Mouse (Mus musculus): ENCODE measurements around the gene Wbp1l. TPM values are rescaled to one million over a fixed set of nuclear protein-coding genes. Genes with fewer than 3 reads are reported as not detected.

The Wbp1l gene
- polyA plus RNA-seq, 1 experiment = 24.5 TPM

DNA sequence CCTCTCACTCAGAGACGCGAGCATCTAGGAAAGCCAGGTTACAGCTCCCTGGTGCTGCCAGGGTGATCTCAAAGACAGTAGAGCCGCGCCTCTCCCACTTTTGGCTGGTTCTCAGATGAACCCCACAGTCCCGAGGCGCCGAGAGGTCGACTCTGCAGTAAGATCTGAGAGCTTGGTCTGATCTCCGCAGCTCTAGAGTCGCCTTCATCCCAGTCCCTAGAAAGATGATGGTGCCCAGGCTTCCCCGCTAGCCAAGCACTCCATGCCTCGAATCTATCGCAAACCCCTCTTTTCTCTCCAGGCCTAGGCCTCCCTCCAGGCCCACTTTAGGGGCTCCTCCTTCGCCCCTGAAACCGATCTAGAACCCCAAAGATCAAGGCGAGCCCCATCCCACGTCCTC lies 26.3 kb upstream of the Wbp1l start:
- no peaks in the 10 kb centered on the region for H3K36me3 ChIP-seq (ENCODE audit: control insufficient read depth, insufficient read depth, low read length, poor library complexity, severe bottlenecking)
- H3K4me3 ChIP-seq (ENCODE audit: low read depth, low read length) = peak overlapping the region; percentile 82
- H3K4me1 ChIP-seq (ENCODE audit: control insufficient read depth, insufficient read depth, low read length) = no peaks in the 10 kb centered on the region
- no peak overlapping the region for H3K27ac ChIP-seq (ENCODE audit: insufficient read depth, low read length)
- no peaks in the 10 kb centered on the region for H3K27me3 ChIP-seq (ENCODE audit: control insufficient read depth, insufficient read depth, low read length, poor library complexity, severe bottlenecking)
- no peak for TF ChIP-seq POLR2A (IDR thresholded peaks at IDR 0.05; ENCODE audit: insufficient read depth, low read length)
- no peak for TF ChIP-seq CTCF (IDR thresholded peaks at IDR 0.05; ENCODE audit: low read depth, low read length)
- TF ChIP-seq EP300 (IDR thresholded peaks at IDR 0.05; ENCODE audit: insufficient read depth, low read depth, low read length) = no peak
- peak overlapping the region; percentile 63 for H3K9ac ChIP-seq (ENCODE audit: low read depth, poor library complexity, severe bottlenecking)
- H3K9me3 ChIP-seq (replicated peaks; ENCODE audit: control insufficient read depth, insufficient read depth, low read length, poor library complexity, severe bottlenecking) = no peaks in the 10 kb centered on the region

DNA sequence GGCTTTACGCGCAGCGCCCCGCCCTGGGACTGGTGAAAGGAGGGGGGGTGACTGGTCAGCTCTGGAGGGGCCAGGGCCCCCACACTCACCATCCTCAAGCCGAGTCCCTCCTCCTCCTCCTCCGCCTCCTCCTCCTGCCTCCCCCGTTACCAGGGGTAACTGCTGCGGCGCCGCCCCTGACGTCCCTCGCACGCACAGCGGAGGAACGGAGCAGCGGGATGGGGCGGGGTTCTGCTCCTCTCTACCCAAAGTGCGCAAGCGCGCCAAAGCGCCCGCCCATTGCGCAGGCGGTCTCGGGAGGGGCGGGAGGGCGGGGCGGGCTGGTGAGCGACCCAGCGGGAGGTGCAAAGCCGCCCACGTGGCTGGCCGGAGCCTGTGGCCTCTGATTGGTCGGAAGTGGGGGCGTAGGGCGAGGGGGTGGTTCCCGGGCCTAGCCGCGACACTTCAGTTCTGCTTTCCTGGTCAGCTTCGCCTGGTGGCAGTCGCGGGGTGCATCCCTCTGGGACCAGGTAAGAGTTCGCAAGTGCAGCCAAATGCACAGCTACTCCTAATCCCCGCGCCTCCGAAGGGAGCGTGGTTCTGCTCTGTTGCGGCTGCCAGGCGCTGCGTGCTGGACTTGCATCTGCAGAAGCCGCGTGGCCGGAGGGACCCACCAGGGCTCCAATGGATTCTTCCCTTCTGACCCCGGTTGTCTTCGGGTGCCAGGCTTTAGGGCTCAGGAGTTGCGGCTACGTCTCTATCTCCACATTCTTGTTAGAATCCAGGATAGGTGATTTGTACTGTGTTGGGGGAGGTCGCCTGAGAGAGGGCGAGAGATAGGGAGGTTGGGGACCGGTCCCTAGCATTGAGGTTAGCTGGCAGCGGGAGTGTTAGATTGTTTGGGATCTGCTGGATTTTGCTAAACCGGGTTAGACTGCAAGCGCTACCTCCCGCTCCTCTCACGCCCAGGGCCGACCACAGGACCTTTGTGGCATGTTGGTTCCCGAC lies 25.6 kb upstream of the Wbp1l start, which contains the start of the genes Arl3 and Sfxn2:
Gene Arl3, minus strand, starts transcription at position 248 of the 987 bp plus-strand sequence.
Gene Sfxn2, plus strand, starts transcription at position 415 of the 987 bp plus-strand sequence.
- peak within 1 kb of the TSS; percentile 78 for H3K9ac ChIP-seq (ENCODE audit: low read depth, poor library complexity, severe bottlenecking)

DNA sequence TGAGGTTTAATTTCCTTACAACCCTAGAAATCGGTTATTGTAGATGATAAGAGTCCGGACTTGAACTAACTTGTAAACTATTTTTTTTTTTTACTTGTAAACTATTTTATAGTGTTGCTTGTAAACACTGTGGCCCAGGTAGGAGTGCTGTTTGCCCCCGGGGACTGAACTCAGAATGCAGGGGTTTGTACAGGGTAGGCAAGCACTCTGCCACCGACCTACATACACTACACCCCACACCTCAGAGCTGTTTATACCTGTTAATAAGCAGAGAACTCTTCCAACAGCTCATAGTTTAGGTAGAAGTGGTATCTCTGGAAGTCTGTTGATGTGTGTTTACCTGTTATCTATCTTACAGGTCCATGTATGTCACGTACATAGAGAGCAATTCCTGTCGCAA lies 24.9 kb upstream of the Wbp1l start:
- TF ChIP-seq EP300 (IDR thresholded peaks at IDR 0.05; ENCODE audit: insufficient read depth, low read depth, low read length) = no peak
- TF ChIP-seq CTCF (IDR thresholded peaks at IDR 0.05; ENCODE audit: low read depth, low read length) = no peak
- TF ChIP-seq POLR2A (IDR thresholded peaks at IDR 0.05; ENCODE audit: insufficient read depth, low read length) = no peak
- H3K9me3 ChIP-seq (replicated peaks; ENCODE audit: control insufficient read depth, insufficient read depth, low read length, poor library complexity, severe bottlenecking) = no peaks in the 10 kb centered on the region

More for the DNA sequence above, 25.6 kb upstream of the Wbp1l start, which contains the start of the genes Arl3 and Sfxn2:
- H3K27me3 ChIP-seq (ENCODE audit: control insufficient read depth, insufficient read depth, low read length, poor library complexity, severe bottlenecking) = no peaks in the 10 kb centered on the region
- peak within 1 kb of the TSS; percentile 82 for H3K4me3 ChIP-seq (ENCODE audit: low read depth, low read length)
- TF ChIP-seq POLR2A (IDR thresholded peaks at IDR 0.05; ENCODE audit: insufficient read depth, low read length) (peak; percentile 93), EP300 (IDR thresholded peaks at IDR 0.05; ENCODE audit: insufficient read depth, low read depth, low read length) (no peak)
- H3K36me3 ChIP-seq (ENCODE audit: control insufficient read depth, insufficient read depth, low read length, poor library complexity, severe bottlenecking) = no peaks in the 10 kb centered on the region
- no peaks in the 10 kb centered on the region for H3K9me3 ChIP-seq (replicated peaks; ENCODE audit: control insufficient read depth, insufficient read depth, low read length, poor library complexity, severe bottlenecking)
- no peaks in the 10 kb centered on the region for H3K4me1 ChIP-seq (ENCODE audit: control insufficient read depth, insufficient read depth, low read length)
- H3K27ac ChIP-seq (ENCODE audit: insufficient read depth, low read length) = no peak within 1 kb of the TSS

DNA sequence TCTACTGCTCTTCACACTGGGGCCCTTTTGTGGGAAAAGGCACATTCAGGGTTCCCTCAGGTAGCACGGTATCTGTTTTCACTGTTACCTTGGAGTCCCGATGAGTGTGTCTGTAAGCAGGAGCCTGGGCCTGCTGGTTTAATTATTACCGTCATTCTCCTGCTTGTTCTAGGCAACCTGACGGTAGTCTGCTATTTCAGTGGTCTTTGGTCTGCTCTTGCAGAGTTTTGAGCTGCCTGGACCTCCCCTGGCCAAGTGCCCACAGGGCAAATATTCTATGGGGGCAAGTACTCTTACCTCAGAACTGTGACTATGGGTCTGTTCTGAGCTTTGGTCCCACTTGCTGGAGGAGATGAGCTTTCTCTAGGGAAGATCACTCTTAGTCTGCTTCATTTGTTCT lies 23.7 kb upstream of the Wbp1l start:
- no peaks in the 10 kb centered on the region for H3K36me3 ChIP-seq (ENCODE audit: control insufficient read depth, insufficient read depth, low read length, poor library complexity, severe bottlenecking)

More for the DNA sequence above, 24.9 kb upstream of the Wbp1l start:
- Histone ChIP-seq H3K27ac (ENCODE audit: insufficient read depth, low read length) (no peak overlapping the region), H3K4me1 (ENCODE audit: control insufficient read depth, insufficient read depth, low read length) (no peaks in the 10 kb centered on the region), H3K36me3 (ENCODE audit: control insufficient read depth, insufficient read depth, low read length, poor library complexity, severe bottlenecking) (no peaks in the 10 kb centered on the region), H3K27me3 (ENCODE audit: control insufficient read depth, insufficient read depth, low read length, poor library complexity, severe bottlenecking) (no peaks in the 10 kb centered on the region), H3K9ac (ENCODE audit: low read depth, poor library complexity, severe bottlenecking) (peak overlapping the region; percentile 78), H3K4me3 (ENCODE audit: low read depth, low read length) (peak overlapping the region; percentile 69)

DNA sequence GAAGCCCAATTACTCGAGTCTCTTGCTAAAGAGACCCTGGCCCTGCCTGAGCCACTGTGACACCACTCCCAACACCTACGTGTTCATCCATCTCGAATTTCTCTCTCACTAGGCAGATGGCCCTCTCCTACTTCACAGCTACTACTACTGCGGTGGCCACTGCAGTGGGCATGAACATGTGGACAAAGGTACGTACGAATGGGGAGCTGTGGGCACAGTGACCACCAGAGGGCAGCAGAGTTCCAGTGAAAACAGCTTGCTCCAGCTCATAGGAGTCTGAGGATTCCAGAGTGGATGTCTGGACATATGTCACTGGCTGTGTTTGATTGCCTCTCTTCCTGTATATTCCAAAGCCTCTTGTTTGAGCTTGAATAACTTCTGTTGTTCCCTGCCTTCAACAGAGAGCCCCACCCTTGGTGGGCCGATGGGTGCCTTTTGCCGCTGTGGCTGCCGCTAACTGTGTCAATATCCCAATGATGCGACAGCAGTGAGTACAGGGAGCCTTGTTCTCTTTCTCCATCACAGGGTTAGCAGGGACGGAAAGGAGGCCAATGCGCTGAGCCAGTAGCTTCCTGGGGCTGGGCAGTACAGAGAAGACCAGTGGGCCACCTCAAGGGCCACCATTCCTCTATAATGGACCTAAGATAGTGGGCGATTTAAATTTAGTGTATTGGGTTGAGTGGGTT lies 10.9 kb upstream of the Wbp1l start:
- TF ChIP-seq CTCF (IDR thresholded peaks at IDR 0.05; ENCODE audit: low read depth, low read length) (peak; percentile 97), EP300 (IDR thresholded peaks at IDR 0.05; ENCODE audit: insufficient read depth, low read depth, low read length) (no peak)
- no peaks in the 10 kb centered on the region for H3K27me3 ChIP-seq (ENCODE audit: control insufficient read depth, insufficient read depth, low read length, poor library complexity, severe bottlenecking)
- H3K9me3 ChIP-seq (replicated peaks; ENCODE audit: control insufficient read depth, insufficient read depth, low read length, poor library complexity, severe bottlenecking) = no peaks in the 10 kb centered on the region
- no peak overlapping the region for H3K4me3 ChIP-seq (ENCODE audit: low read depth, low read length)
- no peak overlapping the region for H3K27ac ChIP-seq (ENCODE audit: insufficient read depth, low read length)
- H3K36me3 ChIP-seq (ENCODE audit: control insufficient read depth, insufficient read depth, low read length, poor library complexity, severe bottlenecking) = no peaks in the 10 kb centered on the region
- no peak overlapping the region for H3K9ac ChIP-seq (ENCODE audit: low read depth, poor library complexity, severe bottlenecking)
- peaks cover 2% of the 10 kb centered on the region for H3K4me1 ChIP-seq (ENCODE audit: control insufficient read depth, insufficient read depth, low read length)

More for the DNA sequence above, 23.7 kb upstream of the Wbp1l start:
- Histone ChIP-seq H3K9ac (ENCODE audit: low read depth, poor library complexity, severe bottlenecking) (no peak overlapping the region), H3K9me3 (replicated peaks; ENCODE audit: control insufficient read depth, insufficient read depth, low read length, poor library complexity, severe bottlenecking) (no peaks in the 10 kb centered on the region), H3K27me3 (ENCODE audit: control insufficient read depth, insufficient read depth, low read length, poor library complexity, severe bottlenecking) (no peaks in the 10 kb centered on the region), H3K27ac (ENCODE audit: insufficient read depth, low read length) (no peak overlapping the region), H3K4me1 (ENCODE audit: control insufficient read depth, insufficient read depth, low read length) (peaks cover 3% of the 10 kb centered on the region), H3K4me3 (ENCODE audit: low read depth, low read length) (no peak overlapping the region)
- no peak for TF ChIP-seq EP300 (IDR thresholded peaks at IDR 0.05; ENCODE audit: insufficient read depth, low read depth, low read length)
- TF ChIP-seq POLR2A (IDR thresholded peaks at IDR 0.05; ENCODE audit: insufficient read depth, low read length) = no peak
- TF ChIP-seq CTCF (IDR thresholded peaks at IDR 0.05; ENCODE audit: low read depth, low read length) = no peak
